Mouse (Mus musculus): ENCODE data around the gene Osbpl9. TPM values are rescaled to one million over a fixed set of nuclear protein-coding genes. Genes with fewer than 3 reads are reported as not detected.

Osbpl9 gene
- polyA plus RNA-seq, 1 experiment from 2014 or later, result 87.9 TPM

DNA sequence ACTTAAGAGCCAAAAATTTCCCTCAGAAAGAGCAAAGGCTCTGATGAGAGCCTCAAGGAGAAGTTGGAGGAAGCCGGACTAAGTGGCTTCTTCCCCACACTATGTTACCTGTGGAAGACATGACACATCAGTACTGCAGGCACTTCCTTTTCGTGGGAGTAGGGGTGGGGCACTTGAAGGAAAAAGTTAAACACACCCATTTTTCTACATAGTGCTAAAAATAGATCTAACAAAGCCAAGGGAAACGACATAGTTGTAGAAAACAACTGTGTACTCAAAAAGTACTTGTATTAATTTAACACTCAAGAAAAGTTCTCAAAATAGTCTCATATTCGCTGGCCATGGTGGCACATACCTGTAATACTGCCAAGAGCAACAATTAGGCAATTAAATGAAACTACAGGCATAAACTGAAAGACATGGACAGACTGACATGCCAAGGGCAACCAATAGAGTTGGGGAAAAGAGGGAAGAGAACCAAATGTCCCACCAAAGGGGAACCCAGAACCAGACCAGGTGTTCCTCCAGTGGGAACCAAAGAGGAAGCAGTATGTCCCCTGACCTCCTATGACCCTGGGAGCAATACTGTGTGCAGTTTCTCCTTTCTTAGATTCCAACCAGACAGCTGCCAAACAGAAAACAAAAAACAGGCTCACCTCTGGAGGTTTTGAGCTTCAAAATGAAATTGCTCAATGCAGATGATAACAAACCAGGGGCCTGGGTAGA lies 79.1 kb downstream of the Osbpl9 start:
- H3K4me3 ChIP-seq, result no peak overlapping the region
- H3K27me3 ChIP-seq, result no peaks in the 10 kb centered on the region
- no peak overlapping the region for H3K4me2 ChIP-seq (replicated peaks)
- no peaks in the 10 kb centered on the region for H3K9me3 ChIP-seq (replicated peaks)
- no peaks in the 10 kb centered on the region for H3K36me3 ChIP-seq
- H3K27ac ChIP-seq, result no peak overlapping the region
- no peak for ATAC-seq (ENCODE audit: low FRiP score)
- H3K4me1 ChIP-seq, result peaks cover 8% of the 10 kb centered on the region
- WGBS, result 84% methylated on average over 4 of the region's 4 CpGs
- no peak overlapping the region for H3K9ac ChIP-seq

DNA sequence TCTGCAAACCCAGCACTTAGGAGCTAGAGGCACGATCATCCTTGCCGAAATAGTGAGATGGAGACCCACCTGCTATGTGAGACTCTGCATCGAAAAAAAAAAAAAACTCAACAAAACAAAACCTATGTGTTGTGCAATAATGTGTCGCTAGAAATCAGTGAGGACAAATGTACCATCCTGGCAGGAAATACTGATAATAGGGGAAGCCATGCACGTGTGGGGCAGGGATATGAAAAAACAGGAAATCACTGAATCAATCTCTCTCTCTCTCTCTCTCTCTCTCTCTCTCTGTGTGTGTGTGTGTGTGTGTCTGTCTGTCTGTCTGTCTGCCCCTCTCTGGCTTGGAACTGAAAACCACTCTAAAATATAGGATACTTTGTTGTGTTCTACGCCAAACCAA lies 81.3 kb downstream of the Osbpl9 start:
- no peak overlapping the region for H3K9ac ChIP-seq
- WGBS, result 87% methylated on average over 6 of the region's 6 CpGs
- peaks cover 6% of the 10 kb centered on the region; the same call in 1 of the 2 replicates for H3K4me1 ChIP-seq
- H3K4me2 ChIP-seq (replicated peaks), result no peak overlapping the region
- no peaks in the 10 kb centered on the region for H3K9me3 ChIP-seq (replicated peaks)
- H3K27ac ChIP-seq, result no peak overlapping the region
- no peak for ATAC-seq (ENCODE audit: low FRiP score)
- no peak overlapping the region for H3K4me3 ChIP-seq
- no peaks in the 10 kb centered on the region for H3K27me3 ChIP-seq
- no peaks in the 10 kb centered on the region for H3K36me3 ChIP-seq

DNA sequence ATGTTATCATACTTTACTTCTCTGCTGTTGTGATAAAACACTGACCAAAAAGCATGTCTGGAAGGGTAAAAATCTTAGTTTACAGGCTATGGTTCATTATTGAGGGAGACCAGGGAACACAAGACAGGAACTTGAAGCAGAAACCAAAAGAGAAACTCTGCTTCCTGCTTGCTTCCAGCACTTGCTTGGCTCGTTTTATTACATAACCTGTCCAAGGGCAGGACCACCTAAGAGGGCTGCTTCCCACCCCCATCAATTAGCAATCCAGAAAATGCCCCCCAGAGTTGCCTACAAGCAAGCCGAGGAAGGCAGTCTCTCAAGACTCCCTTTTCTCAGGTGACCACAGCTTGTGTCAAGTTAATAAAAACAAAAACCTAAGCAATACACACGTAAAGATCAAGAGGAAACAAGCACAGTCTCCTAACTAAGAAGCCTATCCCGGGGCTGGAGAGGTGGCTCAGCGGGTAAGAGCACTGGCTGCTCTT lies 82.4 kb downstream of the Osbpl9 start:
- no peak for ATAC-seq (ENCODE audit: low FRiP score)
- no peaks in the 10 kb centered on the region for H3K9me3 ChIP-seq (replicated peaks)
- H3K4me3 ChIP-seq, result no peak overlapping the region
- H3K4me1 ChIP-seq, result peaks cover 6% of the 10 kb centered on the region; the same call in 1 of the 2 replicates
- no peak overlapping the region for H3K4me2 ChIP-seq (replicated peaks)
- no peaks in the 10 kb centered on the region for H3K27me3 ChIP-seq
- no peak overlapping the region for H3K27ac ChIP-seq
- H3K9ac ChIP-seq, result no peak overlapping the region
- WGBS, result 88% methylated on average over 5 of the region's 5 CpGs
- H3K36me3 ChIP-seq, result no peaks in the 10 kb centered on the region

DNA sequence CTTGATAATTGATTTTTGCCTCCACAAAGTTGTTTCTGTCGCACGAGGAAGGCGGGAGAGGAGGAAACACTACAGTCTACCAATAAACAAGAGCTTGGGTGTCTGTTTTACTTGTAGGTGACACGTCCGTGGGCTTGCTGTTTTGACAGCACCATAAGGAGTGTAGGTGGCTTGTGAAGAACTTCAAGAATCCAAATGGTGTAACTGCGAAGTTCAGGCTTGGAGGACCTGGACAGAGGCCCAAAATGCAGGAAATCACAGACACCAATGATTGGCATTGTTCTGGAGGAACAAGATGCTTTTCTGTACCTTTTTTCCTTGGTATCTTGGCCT lies 83.8 kb downstream of the Osbpl9 start:
- peak; percentile 33; the same call in 1 of the 2 replicates for ATAC-seq (ENCODE audit: low FRiP score)
- peaks cover 7% of the 10 kb centered on the region; the same call in 1 of the 2 replicates for H3K4me1 ChIP-seq
- peak overlapping the region; percentile 57; the same call in 1 of the 2 replicates for H3K27ac ChIP-seq
- no peaks in the 10 kb centered on the region for H3K27me3 ChIP-seq
- H3K9ac ChIP-seq, result peak overlapping the region; percentile 66; the same call in 1 of the 2 replicates
- peak overlapping the region; percentile 60 for H3K4me2 ChIP-seq (replicated peaks)
- no peaks in the 10 kb centered on the region for H3K9me3 ChIP-seq (replicated peaks)
- WGBS, result 8% methylated on average over 6 of the region's 6 CpGs
- H3K4me3 ChIP-seq, result peak overlapping the region; percentile 50
- H3K36me3 ChIP-seq, result no peaks in the 10 kb centered on the region

DNA sequence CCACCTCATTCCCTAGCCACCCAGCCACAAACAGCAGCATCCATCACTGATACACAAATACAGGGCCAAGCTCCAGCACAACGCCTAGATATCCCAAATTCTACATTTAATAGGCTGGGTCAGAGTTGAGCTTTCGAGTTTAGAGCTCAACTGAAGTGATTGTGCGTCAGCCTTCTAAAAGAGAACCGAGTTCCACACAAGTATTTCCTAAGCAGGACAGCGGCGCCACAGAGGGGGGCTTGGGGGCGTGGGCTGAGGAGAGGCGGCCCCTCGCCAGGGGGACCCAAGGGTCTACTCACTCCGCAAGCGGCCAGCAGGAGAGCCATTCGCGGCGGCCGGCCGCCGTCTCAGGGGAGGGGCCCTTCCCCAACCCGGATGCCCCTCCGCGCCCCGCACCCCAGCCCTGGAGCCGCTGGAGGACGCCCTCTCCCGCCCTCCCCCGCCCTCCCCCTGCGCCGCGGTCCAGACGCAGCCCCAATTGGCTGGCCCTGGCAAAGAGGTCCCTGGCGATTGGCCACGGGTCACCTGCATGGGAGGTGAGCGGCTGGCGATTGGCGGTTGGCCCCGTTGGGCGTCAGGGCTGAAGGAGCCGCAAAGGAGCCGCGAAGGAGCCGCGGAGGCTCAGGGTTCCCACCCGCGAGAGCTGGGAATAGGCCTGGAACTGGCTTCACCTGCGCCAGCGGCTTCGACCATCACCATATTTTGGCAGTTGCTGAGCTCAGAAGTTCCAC lies 84.3 kb downstream of the Osbpl9 start:
- Histone ChIP-seq H3K36me3 (no peaks in the 10 kb centered on the region), H3K27me3 (no peaks in the 10 kb centered on the region), H3K4me1 (peaks cover 9% of the 10 kb centered on the region; the same call in 1 of the 2 replicates), H3K4me2 (replicated peaks) (peak overlapping the region; percentile 60), H3K27ac (peak overlapping the region; percentile 57; the same call in 1 of the 2 replicates), H3K4me3 (peak overlapping the region; percentile 50), H3K9ac (peak overlapping the region; percentile 66), H3K9me3 (replicated peaks) (no peaks in the 10 kb centered on the region)
- ATAC-seq (ENCODE audit: low FRiP score), result peak; percentile 100
- 0% methylated on average over 37 of the region's 46 CpGs for WGBS

DNA sequence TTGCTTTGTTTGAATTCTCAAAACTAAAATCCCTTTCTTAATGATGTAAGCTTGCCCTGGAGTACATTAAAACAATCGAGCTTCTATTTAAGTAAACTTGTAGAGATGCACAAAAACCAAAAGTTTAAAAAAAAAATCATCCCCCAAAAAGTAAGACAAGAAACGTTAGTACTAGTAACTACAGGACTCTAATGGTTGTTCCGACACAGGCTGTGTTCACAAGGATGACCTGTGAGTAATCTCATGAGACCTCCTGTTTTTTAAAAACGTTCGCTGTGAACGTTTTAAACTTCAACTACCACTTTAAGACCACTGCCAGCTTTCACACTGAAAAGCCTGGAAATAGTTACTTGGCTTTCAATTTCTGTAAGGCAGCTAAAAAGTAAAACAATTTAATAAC lies 85.1 kb downstream of the Osbpl9 start:
- H3K36me3 ChIP-seq, result no peaks in the 10 kb centered on the region
- H3K9ac ChIP-seq, result no peak overlapping the region
- no peak for ATAC-seq (ENCODE audit: low FRiP score)
- no peak overlapping the region for H3K27ac ChIP-seq
- H3K4me3 ChIP-seq, result no peak overlapping the region; the same call in 1 of the 2 replicates
- H3K9me3 ChIP-seq (replicated peaks), result no peaks in the 10 kb centered on the region
- H3K4me1 ChIP-seq, result peaks cover 9% of the 10 kb centered on the region; the same call in 1 of the 2 replicates
- peak overlapping the region; percentile 60 for H3K4me2 ChIP-seq (replicated peaks)
- H3K27me3 ChIP-seq, result no peaks in the 10 kb centered on the region
- 53% methylated on average over 6 of the region's 6 CpGs for WGBS

DNA sequence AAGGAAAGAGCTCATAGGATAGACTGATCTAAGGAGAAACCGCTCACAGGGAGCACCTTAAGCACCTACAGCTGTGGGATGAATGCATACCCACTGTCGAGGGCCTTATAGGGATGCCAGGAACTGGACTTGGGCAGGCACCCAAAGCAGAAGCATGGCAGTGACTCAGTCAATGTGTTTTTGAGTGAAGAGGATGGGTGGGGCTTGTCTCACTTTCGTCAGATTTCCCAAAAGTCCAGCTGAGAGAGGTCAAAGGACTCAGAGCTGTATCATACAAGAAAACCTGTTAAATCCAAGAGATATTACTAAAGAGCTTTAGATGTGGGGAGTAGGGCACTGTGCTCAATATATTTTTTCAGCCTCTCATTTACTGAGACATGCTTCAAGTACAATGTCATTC lies 85.6 kb downstream of the Osbpl9 start:
- no peak overlapping the region for H3K4me3 ChIP-seq
- no peak overlapping the region for H3K27ac ChIP-seq
- 74% methylated on average over 3 of the region's 3 CpGs for WGBS
- H3K36me3 ChIP-seq, result no peaks in the 10 kb centered on the region
- H3K27me3 ChIP-seq, result no peaks in the 10 kb centered on the region
- no peak overlapping the region for H3K9ac ChIP-seq
- H3K9me3 ChIP-seq (replicated peaks), result no peaks in the 10 kb centered on the region
- no peak for ATAC-seq (ENCODE audit: low FRiP score)
- peaks cover 9% of the 10 kb centered on the region; the same call in 1 of the 2 replicates for H3K4me1 ChIP-seq
- H3K4me2 ChIP-seq (replicated peaks), result no peak overlapping the region

DNA sequence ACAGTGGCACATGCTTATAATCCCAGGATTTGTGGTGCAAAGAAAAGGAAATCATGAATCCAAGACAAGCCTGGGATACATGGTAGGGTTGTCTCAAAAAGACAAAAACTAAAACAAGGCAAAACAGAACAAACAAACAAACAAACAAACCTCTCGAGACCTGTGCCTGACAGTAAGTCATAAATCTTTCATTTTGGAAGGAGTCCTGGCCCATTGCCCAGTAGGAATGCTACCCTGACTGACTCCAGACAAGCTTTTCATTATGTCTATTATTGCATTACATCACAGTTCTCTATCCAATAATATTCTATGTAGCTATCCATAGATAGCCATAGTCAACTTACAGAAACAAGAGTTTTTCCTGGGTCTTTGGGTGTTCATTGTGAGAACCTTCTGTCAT lies 86.3 kb downstream of the Osbpl9 start:
- ATAC-seq (ENCODE audit: low FRiP score), result no peak
- Histone ChIP-seq H3K4me3 (no peak overlapping the region), H3K4me2 (replicated peaks) (no peak overlapping the region), H3K27me3 (no peaks in the 10 kb centered on the region), H3K27ac (no peak overlapping the region), H3K4me1 (peaks cover 9% of the 10 kb centered on the region; the same call in 1 of the 2 replicates), H3K9me3 (replicated peaks) (no peaks in the 10 kb centered on the region), H3K9ac (no peak overlapping the region), H3K36me3 (no peaks in the 10 kb centered on the region)
- 78% methylated on average over 1 of the region's 1 CpGs for WGBS

DNA sequence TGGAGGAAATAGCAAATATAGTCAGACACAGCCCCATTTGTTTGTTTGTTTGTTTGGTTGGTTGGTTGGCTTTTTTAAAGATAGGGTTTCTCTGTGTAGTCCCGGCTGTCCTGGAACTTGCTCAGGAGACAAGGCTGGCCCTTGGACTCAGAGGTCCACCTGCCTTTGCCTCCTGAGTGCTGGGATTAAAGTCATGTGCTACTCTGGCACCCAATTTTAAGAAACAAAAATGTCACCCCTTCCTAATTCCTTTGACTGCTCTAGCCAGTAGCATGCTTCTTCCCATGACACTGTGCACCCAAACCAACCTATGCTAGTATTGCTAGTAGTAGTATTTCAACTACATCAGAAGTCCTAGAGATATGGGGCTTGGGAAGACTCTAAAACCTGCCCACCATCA lies 87.8 kb downstream of the Osbpl9 start:
- Histone ChIP-seq H3K27me3 (no peaks in the 10 kb centered on the region), H3K27ac (no peak overlapping the region), H3K4me3 (no peak overlapping the region), H3K9me3 (replicated peaks) (no peaks in the 10 kb centered on the region), H3K4me2 (replicated peaks) (no peak overlapping the region), H3K9ac (no peak overlapping the region), H3K36me3 (no peaks in the 10 kb centered on the region), H3K4me1 (peaks cover 9% of the 10 kb centered on the region; the same call in 1 of the 2 replicates)
- 96% methylated on average over 1 of the region's 1 CpGs for WGBS
- ATAC-seq (ENCODE audit: low FRiP score), result no peak

DNA sequence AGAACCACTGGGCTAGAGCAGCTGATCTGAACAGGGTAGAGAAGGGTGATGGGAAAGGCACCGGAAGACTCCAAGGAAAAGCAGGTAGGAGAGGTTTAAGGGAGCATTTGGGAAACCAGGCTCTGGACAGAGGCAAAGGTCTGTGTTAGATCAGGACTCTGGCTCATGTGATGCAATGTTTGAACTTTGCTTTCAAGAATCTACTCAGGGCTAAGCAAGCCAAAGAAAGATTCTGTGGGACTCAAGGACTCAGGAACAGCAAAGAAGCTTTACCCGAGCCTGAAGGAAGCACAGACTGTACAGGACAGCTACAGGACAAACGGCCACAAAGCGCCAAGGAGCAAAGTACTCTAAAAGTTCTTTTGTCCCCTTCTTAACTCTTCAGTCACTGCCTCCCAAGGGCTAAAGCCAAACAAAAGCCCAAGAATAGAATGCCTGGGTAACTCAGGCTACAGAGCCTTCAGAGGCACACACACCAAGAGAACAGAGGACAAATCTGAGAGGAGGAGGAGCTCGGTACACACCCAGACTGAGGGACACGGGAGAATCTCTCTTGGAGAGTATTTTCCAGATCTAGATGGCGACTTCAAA lies 89.1 kb downstream of the Osbpl9 start:
- peaks cover 6% of the 10 kb centered on the region; the same call in 1 of the 2 replicates for H3K4me1 ChIP-seq
- H3K9me3 ChIP-seq (replicated peaks), result no peaks in the 10 kb centered on the region
- no peak overlapping the region for H3K4me2 ChIP-seq (replicated peaks)
- H3K4me3 ChIP-seq, result no peak overlapping the region
- ATAC-seq (ENCODE audit: low FRiP score), result no peak
- H3K27ac ChIP-seq, result no peak overlapping the region
- no peak overlapping the region for H3K9ac ChIP-seq
- WGBS, result 50% methylated on average over 7 of the region's 7 CpGs
- no peaks in the 10 kb centered on the region for H3K27me3 ChIP-seq
- H3K36me3 ChIP-seq, result no peaks in the 10 kb centered on the region

DNA sequence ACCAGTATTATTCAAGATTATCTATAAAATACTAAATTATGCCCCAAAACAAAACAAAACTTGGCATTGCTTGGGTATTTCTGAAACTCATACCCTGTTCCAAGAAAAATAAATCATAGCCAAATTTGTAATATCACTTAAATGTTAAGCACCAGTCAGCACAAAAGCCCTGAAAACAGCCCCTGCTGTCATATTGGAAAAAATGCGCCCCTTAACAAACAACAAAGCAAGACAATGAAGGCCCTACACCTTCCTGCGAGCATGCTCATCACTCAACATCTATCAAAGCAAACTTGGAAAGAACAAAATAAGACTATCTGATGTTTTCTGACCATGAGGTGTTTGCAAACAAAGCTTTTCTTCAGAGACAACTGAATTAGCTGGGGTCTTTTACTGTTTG lies 91.1 kb downstream of the Osbpl9 start:
- ATAC-seq (ENCODE audit: low FRiP score), result no peak
- Histone ChIP-seq H3K27ac (no peak overlapping the region), H3K4me2 (replicated peaks) (no peak overlapping the region), H3K4me1 (0 out of 2 replicates have a peak, but pooled peaks cover 3% of the 10 kb centered on the region), H3K36me3 (no peaks in the 10 kb centered on the region), H3K9ac (no peak overlapping the region), H3K4me3 (no peak overlapping the region), H3K27me3 (no peaks in the 10 kb centered on the region), H3K9me3 (replicated peaks) (no peaks in the 10 kb centered on the region)
- WGBS, result 95% methylated on average over 2 of the region's 2 CpGs

DNA sequence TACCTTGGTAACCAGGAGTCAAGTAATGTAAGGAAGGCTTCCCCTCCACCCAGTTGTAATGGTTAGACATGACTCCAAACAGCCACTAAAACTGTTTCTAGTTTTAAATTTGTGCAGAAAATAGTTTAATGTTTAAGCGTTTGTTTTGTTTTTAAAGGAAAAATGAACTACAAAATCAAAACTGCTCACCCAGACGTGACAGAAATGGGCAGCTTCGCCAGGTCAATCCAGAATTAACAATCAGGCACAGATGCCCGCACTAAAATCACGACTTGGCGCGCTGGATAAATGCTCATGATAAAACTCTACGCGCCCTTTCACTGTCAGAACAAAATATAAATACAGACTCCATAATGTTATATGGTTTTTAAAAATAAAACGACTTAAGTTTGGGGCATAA lies 92.4 kb downstream of the Osbpl9 start:
- no peak overlapping the region for H3K27ac ChIP-seq
- no peaks in the 10 kb centered on the region for H3K9me3 ChIP-seq (replicated peaks)
- 0 out of 2 replicates have a peak, but pooled peaks cover 3% of the 10 kb centered on the region for H3K4me1 ChIP-seq

More for the DNA sequence above, 92.4 kb downstream of the Osbpl9 start:
- Histone ChIP-seq H3K27me3 (no peaks in the 10 kb centered on the region), H3K9ac (no peak overlapping the region), H3K4me3 (no peak overlapping the region), H3K36me3 (no peaks in the 10 kb centered on the region), H3K4me2 (replicated peaks) (no peak overlapping the region)
- no peak for ATAC-seq (ENCODE audit: low FRiP score)
- 92% methylated on average over 10 of the region's 10 CpGs for WGBS

Measured in hindbrain, embryonic 12.5 days (tissue).